ENCODE assay signal across 8 mouse cellular contexts in the genomic region with DNA sequence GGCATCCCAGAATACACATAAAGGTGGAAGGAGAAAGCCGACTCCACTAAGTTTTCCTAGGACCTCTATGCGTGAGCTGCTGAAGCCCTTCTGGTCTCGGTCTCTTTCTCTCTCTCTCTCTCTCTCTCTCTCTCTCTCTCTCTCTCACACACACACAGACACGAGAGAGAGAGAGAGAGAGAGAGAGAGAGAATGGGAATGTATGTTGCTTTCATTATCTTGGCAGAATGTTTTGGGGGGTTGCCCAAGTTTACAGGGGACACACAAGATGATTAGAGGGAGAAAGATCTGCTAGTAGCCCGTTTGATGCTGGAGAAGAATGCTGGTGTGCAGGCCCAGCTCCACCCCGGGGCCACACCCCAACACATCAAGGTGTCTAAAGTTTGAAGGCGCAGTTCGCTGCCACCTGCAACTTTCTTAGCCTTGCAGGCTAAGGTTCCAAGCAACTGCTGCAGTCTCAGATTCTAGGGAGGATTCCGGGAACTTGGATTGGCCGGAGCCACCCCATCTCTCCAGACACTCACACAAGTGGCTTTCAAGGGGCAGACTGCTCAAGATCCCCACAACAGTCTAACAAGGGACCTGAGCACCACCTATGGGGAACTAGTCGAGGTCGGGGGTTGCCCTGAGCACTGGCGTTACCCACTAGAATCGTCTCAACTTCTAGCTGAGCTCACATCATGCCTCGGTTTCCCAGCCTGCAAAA. TPM values are rescaled to one million over a fixed set of nuclear protein-coding genes. Genes with fewer than 3 reads are reported as not detected.
DNase-seq lines count a peak whose midpoint lies in the region; ATAC-seq and TF ChIP-seq lines count a peak whose summit lies in the region.

No protein-coding gene starts in this region.

- H3K4me2 ChIP-seq in hindbrain, embryonic 11.5 days (replicated peaks; ENCODE audit: low read depth, low read length) = peak overlapping the region; percentile 94
- peak overlapping the region; percentile 91 for H3K4me2 ChIP-seq in midbrain, embryonic 13.5 days (replicated peaks)

- no peak; the same call in 1 of the 2 replicates for ATAC-seq in hindbrain, embryonic 11.5 days (ENCODE audit: low FRiP score)
- no peak; the same call in 1 of the 2 replicates for ATAC-seq in midbrain, embryonic 13.5 days
- no peak for ATAC-seq in megakaryocyte progenitor cell, adult 5-6 weeks (replicated peaks; ENCODE audit: poor library complexity)

- DNase-seq in left cerebral cortex, adult 2 months (ENCODE audit: extremely low spot score in 1 of 2, low spot score in 2 of 2) = no peak
- DNase-seq in left cerebral cortex, postnatal 10 days (ENCODE audit: extremely low spot score in 1 of 2, low spot score in 2 of 2) = no peak
- peak; percentile 34 for DNase-seq in T-cell, adult 2 months (ENCODE audit: low spot score)
- DNase-seq in hindbrain, embryonic 11.5 days (ENCODE audit: low spot score) = peak; percentile 24
- DNase-seq in urinary bladder, postnatal 10 days (ENCODE audit: low spot score) = no peak
- DNase-seq in layer of hippocampus, postnatal 25 days (ENCODE audit: extremely low spot score in 1 of 2, low spot score in 1 of 2) = no peak

- no peaks in the 10 kb centered on the region for H3K9me3 ChIP-seq in hindbrain, embryonic 11.5 days (ENCODE audit: control insufficient read depth, low read length)
- H3K9me3 ChIP-seq in midbrain, embryonic 13.5 days = no peaks in the 10 kb centered on the region

- intact Hi-C loops in left cerebral cortex, adult 2 months (cut with DNase I) = loop anchor here (1.0 to 2.0 kb wide), 3 partner anchors 32 to 91 kb away; no protein-coding TSS in a partner anchor
- intact Hi-C loops in left cerebral cortex, postnatal 10 days (cut with DNase I) = loop anchor here (1.0 to 2.0 kb wide), 2 partner anchors 32 to 91 kb away; no protein-coding TSS in a partner anchor

- no peak for TF ChIP-seq CTCF in left cerebral cortex, adult 2 months (IDR thresholded peaks at IDR 0.05)

- 13% methylated on average over 15 of the region's 15 CpGs for WGBS in hindbrain, embryonic 11.5 days
- WGBS in midbrain, embryonic 13.5 days = 14% methylated on average over 14 of the region's 15 CpGs

- H3K4me1 ChIP-seq in hindbrain, embryonic 11.5 days (replicated peaks; ENCODE audit: control insufficient read depth, insufficient read depth, low read length) = peaks cover 24% of the 10 kb centered on the region
- peaks cover 48% of the 10 kb centered on the region for H3K4me1 ChIP-seq in midbrain, embryonic 13.5 days (replicated peaks)

- H3K36me3 ChIP-seq in hindbrain, embryonic 11.5 days (ENCODE audit: control insufficient read depth, insufficient read depth, low read length) = no peaks in the 10 kb centered on the region
- peaks cover 5% of the 10 kb centered on the region for H3K36me3 ChIP-seq in midbrain, embryonic 13.5 days

- peak overlapping the region; percentile 79 for H3K4me3 ChIP-seq in left cerebral cortex, adult 2 months
- peak overlapping the region; percentile 82 for H3K4me3 ChIP-seq in hindbrain, embryonic 11.5 days (ENCODE audit: low read depth, low read length)
- peak overlapping the region; percentile 81 for H3K4me3 ChIP-seq in midbrain, embryonic 13.5 days (replicated peaks)

- H3K27me3 ChIP-seq in hindbrain, embryonic 11.5 days (ENCODE audit: control insufficient read depth, insufficient read depth, low read length) = peaks cover 34% of the 10 kb centered on the region
- H3K27me3 ChIP-seq in midbrain, embryonic 13.5 days = peaks cover 30% of the 10 kb centered on the region

- peak overlapping the region; percentile 59 for H3K9ac ChIP-seq in hindbrain, embryonic 11.5 days (ENCODE audit: low read depth, low read length)
- H3K9ac ChIP-seq in midbrain, embryonic 13.5 days (replicated peaks) = peak overlapping the region; percentile 87

- H3K27ac ChIP-seq in left cerebral cortex, adult 2 months = peak overlapping the region; percentile 95
- H3K27ac ChIP-seq in hindbrain, embryonic 11.5 days (ENCODE audit: low read depth, low read length) = peak overlapping the region; percentile 55; the same call in 1 of the 2 replicates
- no peak overlapping the region for H3K27ac ChIP-seq in midbrain, embryonic 13.5 days

RNA-seq across cellular contexts. Expression of a gene that starts 0.9 kb away (rescaled TPM):
- 1 to 10 TPM; 5.7 to 10.0 TPM for total RNA-seq in left cerebral cortex, adult 2 months (2021)
- total RNA-seq in left cerebral cortex, postnatal 10 days (2021) = 1 to 10 TPM; 6.0 to 7.1 TPM
- polyA plus RNA-seq in hindbrain, embryonic 11.5 days (2014; fragmentation: Nextera tagmentation; extraction: Ambion mirVana) = 4.9 and 9.0 TPM in 2 replicates
- 3.8 and 3.9 TPM in 2 replicates for polyA plus RNA-seq in midbrain, embryonic 13.5 days (2015; fragmentation: Nextera tagmentation; extraction: Ambion mirVana)
- 1 to 10 TPM; 4.6 to 6.9 TPM for total RNA-seq in layer of hippocampus, postnatal 25 days (2021)
- 19.9 and 21.6 TPM in 2 replicates for total RNA-seq in megakaryocyte progenitor cell, adult 5-6 weeks (2015)
- 31.0 and 32.2 TPM in 2 replicates for total RNA-seq in megakaryocyte progenitor cell, adult 5-6 weeks (2017)

RNA-seq across cellular contexts. Expression of a gene that starts 4.9 kb away (rescaled TPM):
- 100 to 1,000 TPM; 318 to 346 TPM for total RNA-seq in left cerebral cortex, adult 2 months (2021)
- total RNA-seq in left cerebral cortex, postnatal 10 days (2021) = 100 to 1,000 TPM; 389 to 406 TPM
- 131 and 139 TPM in 2 replicates for polyA plus RNA-seq in hindbrain, embryonic 11.5 days (2014; fragmentation: Nextera tagmentation; extraction: Ambion mirVana)
- polyA plus RNA-seq in midbrain, embryonic 13.5 days (2015; fragmentation: Nextera tagmentation; extraction: Ambion mirVana) = 231 TPM in 2 replicates
- 100 to 1,000 TPM; 428 to 450 TPM for total RNA-seq in layer of hippocampus, postnatal 25 days (2021)
- 72.3 and 78.7 TPM in 2 replicates for total RNA-seq in megakaryocyte progenitor cell, adult 5-6 weeks (2015)
- 35.1 and 50.7 TPM in 2 replicates for total RNA-seq in megakaryocyte progenitor cell, adult 5-6 weeks (2017)

RNA-seq across cellular contexts. Expression of a gene that starts 9.2 kb away (rescaled TPM):
- 1 to 10 TPM; 6.6 to 9.1 TPM for total RNA-seq in left cerebral cortex, adult 2 months (2021)
- total RNA-seq in left cerebral cortex, postnatal 10 days (2021) = 1 to 10 TPM; 6.8 to 8.4 TPM
- polyA plus RNA-seq in hindbrain, embryonic 11.5 days (2014; fragmentation: Nextera tagmentation; extraction: Ambion mirVana) = 0.26 and 0.36 TPM in 2 replicates
- 2.2 and 2.3 TPM in 2 replicates for polyA plus RNA-seq in midbrain, embryonic 13.5 days (2015; fragmentation: Nextera tagmentation; extraction: Ambion mirVana)
- total RNA-seq in layer of hippocampus, postnatal 25 days (2021) = 1 to 10 TPM; 6.6 to 6.7 TPM
- 0.15 TPM in 2 replicates for total RNA-seq in megakaryocyte progenitor cell, adult 5-6 weeks (2015)
- 0.25 and 1.3 TPM in 2 replicates for total RNA-seq in megakaryocyte progenitor cell, adult 5-6 weeks (2017)

RNA-seq across cellular contexts. Expression of a gene that starts 15.3 kb away (rescaled TPM):
- total RNA-seq in left cerebral cortex, adult 2 months (2021) = not detected
- total RNA-seq in left cerebral cortex, postnatal 10 days (2021) = not detected
- 23.6 and 25.3 TPM in 2 replicates for polyA plus RNA-seq in hindbrain, embryonic 11.5 days (2014; fragmentation: Nextera tagmentation; extraction: Ambion mirVana)
- polyA plus RNA-seq in midbrain, embryonic 13.5 days (2015; fragmentation: Nextera tagmentation; extraction: Ambion mirVana) = 17.5 and 34.1 TPM in 2 replicates
- total RNA-seq in layer of hippocampus, postnatal 25 days (2021) = not detected
- total RNA-seq in megakaryocyte progenitor cell, adult 5-6 weeks (2015) = not detected in 2 replicates
- not detected in 2 replicates for total RNA-seq in megakaryocyte progenitor cell, adult 5-6 weeks (2017)

RNA-seq across cellular contexts. Expression of a gene that starts 17.2 kb away (rescaled TPM):
- 10 to 100 TPM; 55.3 to 55.5 TPM for total RNA-seq in left cerebral cortex, adult 2 months (2021)
- 10 to 100 TPM; 55.4 to 61.9 TPM for total RNA-seq in left cerebral cortex, postnatal 10 days (2021)
- polyA plus RNA-seq in hindbrain, embryonic 11.5 days (2014; fragmentation: Nextera tagmentation; extraction: Ambion mirVana) = 33.7 and 41.8 TPM in 2 replicates
- 62.9 and 69.1 TPM in 2 replicates for polyA plus RNA-seq in midbrain, embryonic 13.5 days (2015; fragmentation: Nextera tagmentation; extraction: Ambion mirVana)
- 10 to 100 TPM; 55.5 to 56.2 TPM for total RNA-seq in layer of hippocampus, postnatal 25 days (2021)
- total RNA-seq in megakaryocyte progenitor cell, adult 5-6 weeks (2015) = 13.9 and 14.4 TPM in 2 replicates
- total RNA-seq in megakaryocyte progenitor cell, adult 5-6 weeks (2017) = 22.1 and 24.8 TPM in 2 replicates

Comparison
In these comparisons a context has a peak if more than half of its experiments do, and no peak if none do; other contexts are left out.
1. DNase-seq: peak in T-cell, adult 2 months (single experiment) and hindbrain, embryonic 11.5 days (single experiment); none in left cerebral cortex, adult 2 months (0 of 2), left cerebral cortex, postnatal 10 days (0 of 2), urinary bladder, postnatal 10 days (single experiment) and layer of hippocampus, postnatal 25 days (0 of 2).
2. RNA of a gene that starts 4.9 kb away (total RNA-seq): 428 to 450 TPM in layer of hippocampus, postnatal 25 days, 389 to 406 TPM in left cerebral cortex, postnatal 10 days and 318 to 346 TPM in left cerebral cortex, adult 2 months; 35.1 to 78.7 TPM in megakaryocyte progenitor cell, adult 5-6 weeks; every median in the first group is over 4 times any median in the second.
3. Peak in every context shown above with its lines, with median percentiles within 50 percentile points of each other: H3K4me3 ChIP-seq.